Mouse (Mus musculus): Measurements from ENCODE around the gene Plekhj1.
A peak's percentile ranks its signal among the peaks of the same experiment; 100 is the strongest.

Plekhj1 gene

DNA sequence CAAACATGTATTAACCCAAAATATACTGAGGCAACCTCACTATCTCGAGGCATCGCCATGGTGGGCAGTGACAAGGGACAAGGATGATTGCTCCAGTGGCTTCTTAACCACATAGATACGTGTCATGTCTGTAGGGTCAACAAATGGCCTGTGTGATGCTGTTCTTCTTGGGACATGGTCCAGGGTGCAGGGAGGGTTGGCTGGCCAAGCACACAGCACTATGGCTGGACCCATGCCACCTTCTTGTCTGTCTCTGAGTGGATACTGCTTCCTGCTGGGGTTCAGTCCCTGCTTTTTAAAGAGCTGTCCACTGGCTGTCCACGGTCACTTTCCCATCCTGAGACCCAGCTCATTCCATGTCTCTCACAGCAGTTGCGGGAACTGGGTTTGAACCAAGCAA, 21.3 kb downstream of the Plekhj1 start:
- DNase-seq (ENCODE audit: low spot score): no peak

DNA sequence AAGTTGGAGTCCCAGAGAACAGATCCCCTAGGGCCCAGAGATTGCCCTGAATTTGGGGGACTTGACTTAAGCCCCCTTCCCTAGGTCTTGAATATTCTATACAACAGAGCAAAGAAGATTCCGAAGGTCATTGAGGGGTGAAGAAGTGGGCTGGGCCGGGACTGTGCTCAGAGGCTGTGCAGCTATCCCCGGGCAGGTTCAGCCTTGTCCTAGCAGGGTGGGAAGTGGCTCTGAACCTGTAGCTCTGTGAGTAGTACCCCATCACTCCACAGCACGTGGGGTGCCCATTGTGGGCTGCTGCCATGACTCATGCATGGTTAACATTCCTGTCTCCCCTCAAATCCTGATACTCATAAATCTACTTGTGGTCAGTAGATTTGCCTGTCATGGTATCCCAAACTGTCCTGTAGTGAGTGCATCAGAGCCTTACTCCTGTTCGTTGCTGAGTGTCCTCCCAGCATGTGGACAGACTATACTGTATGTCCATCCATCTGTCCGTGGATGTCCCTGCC, 22.0 kb downstream of the Plekhj1 start:
- DNase-seq (ENCODE audit: low spot score): no peak

DNA sequence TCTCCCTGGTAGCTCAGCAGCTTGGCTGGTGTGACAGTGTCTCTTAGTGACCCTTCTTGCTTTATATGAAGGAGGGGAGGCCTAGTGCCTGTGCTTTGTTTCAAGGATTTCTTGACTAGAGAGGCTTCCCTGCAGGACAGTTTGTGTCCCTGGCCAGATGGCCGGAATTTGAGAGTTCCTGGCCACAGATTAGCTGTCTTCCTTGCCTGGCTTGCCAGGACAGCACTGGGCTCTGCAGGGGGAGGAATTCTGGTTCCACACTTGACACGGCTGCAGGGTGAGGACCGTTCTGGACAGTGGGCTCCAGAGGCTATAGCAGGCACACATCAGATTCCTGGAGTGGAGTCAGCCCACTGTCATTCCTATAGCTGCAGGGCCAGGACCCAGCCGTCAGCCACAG, 22.7 kb downstream of the Plekhj1 start:
- DNase-seq (ENCODE audit: low spot score): no peak

DNA sequence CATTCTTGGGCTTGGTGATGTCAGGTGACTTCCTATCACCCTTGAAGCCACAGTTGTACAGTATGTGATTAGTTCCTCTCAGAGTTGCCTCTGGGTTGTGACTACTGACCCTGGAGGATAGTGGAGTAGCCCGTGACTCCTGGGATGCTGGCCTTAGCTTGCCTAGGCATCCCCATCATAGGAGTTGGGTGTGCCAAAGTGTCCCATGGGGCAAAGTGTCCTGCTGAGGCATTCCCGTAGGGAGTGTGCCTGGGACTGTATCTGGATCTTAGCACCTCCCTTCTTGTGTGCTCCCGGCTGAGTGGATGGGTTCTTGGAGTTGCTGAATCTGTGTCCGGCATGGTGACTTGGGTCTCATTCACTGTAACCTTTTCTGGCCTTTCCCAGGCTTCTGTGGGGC, 23.4 kb downstream of the Plekhj1 start:
- DNase-seq (ENCODE audit: low spot score): no peak

DNA sequence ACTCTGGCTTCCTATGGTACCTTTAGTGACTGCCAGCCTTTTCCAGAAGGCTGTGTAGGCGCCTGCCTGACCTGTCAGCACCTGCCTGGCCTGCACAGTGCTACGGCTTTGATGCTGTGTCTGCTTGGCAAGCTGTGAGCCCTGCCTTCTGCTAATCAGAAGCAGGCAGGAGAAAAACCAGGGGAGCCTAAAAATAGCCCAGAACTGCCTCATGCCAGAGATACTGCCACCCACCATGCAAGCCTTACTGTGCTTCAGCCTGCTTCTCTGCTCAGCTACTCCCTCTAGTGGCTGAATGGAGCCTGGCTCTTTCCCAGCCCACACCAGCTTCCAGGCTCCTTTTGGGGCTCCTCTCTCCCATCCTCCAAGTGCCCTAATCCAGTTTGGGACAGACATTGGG, 23.9 kb downstream of the Plekhj1 start:
- peak; percentile 80 for DNase-seq (ENCODE audit: low spot score)

DNA sequence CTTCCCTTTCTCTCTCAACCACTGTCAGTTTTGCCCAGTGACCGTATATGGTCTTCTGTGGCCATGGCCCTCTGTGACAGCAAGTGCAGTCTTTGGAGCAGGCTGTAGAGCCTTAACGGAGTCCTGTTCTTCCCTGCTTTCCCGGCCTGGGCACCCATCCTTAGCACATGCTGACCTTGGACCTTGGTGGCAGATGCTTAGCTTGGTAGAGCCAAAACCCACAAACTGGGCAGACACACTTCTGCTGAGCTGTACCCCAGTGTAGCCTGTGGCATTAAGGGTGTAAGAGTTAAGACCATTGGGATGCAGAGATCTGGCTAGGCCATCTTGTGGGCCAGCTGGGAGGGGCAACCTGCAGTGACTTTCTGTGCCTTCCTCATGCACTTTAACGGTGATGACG, 24.6 kb downstream of the Plekhj1 start:
- no peak for DNase-seq (ENCODE audit: low spot score)

DNA sequence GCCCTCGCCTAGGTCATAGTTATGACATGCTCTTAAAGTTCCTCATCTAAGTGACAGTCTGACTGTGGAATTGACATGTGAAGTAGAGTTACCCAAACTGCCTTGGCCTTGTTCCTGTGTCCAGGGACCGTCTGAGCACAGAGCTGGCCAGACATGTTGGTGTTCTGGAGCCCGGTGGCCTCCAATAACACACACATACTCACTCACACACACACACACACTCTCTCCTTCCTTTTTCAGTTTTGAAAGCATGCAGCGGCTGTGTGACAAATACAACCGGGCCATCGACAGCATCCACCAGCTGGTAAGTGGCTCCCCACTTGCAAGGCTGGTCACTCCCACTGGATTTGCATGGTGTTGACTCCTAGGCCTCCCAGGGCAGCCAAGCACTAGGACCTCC, 30.1 kb downstream of the Plekhj1 start:
- no peak for DNase-seq (ENCODE audit: low spot score)

DNA sequence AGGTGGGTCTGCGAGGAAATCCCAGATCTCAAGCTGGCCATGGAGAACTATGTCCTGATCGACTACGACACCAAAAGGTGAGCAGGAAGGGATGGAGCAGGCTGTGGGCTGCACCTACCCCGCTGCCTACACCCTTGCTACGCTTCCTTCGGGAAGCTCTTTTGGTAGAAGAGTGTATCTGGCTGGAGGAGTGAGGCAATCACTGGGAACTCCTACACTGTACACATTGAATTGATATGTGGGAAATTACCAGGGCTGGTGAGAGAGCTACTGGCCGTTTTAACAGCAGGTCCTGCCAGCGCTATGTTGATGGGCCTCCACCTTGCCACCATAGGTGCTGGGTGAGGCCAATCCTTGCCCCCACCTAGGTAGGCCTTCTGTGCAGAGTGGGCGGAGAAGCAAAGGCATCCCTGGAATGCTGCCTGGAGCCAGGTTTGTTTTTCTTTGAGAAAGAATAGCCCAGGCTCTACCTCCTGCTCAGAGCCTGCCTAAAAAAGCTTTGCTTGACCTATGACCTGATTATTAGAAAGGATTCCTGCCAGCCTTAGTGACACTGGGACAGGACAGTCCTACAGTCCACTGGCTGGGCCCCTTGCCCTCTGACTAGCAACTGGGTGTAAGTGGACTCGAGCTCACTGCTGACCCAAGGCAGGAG, 32.1 kb downstream of the Plekhj1 start:
- peak; percentile 11 for DNase-seq (ENCODE audit: low spot score)

DNA sequence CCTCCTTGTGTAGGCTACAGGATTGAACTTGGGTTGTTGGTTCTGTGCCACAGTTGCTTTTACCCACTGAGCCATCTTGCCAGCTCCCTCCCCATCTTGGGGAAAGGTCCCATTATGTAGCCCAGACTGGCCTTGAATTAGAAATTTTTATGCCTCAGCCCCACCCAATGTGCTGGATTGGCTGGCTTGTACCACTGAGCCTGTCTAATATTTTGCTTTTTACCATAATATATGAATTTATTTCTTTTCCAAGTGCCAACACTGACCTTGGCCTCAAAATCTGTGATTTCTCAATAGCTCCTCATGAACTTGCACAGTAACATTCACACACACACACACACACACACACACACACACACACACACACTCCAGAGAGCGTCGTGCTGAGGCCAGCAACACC, 32.7 kb downstream of the Plekhj1 start:
- DNase-seq (ENCODE audit: low spot score): no peak

DNA sequence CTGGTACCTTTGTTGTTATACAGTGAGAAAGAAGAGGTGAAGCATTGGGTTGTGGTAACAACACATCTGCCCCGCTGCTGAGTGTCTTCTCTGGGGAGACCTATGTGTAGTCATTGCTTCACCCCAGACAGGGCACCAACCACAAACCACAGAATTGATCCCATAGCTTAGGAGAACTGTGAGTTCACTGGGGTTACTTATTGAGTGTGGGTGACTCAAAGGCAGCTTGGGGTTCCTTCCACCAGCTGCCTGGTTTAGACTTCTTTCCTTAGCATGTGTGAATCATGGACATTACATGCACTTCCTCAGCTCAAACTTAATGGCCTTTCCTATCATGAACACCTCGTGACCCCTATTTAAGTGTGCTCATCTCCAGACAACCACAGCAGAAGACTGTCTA, 34.9 kb downstream of the Plekhj1 start:
- DNase-seq (ENCODE audit: low spot score): no peak

DNA sequence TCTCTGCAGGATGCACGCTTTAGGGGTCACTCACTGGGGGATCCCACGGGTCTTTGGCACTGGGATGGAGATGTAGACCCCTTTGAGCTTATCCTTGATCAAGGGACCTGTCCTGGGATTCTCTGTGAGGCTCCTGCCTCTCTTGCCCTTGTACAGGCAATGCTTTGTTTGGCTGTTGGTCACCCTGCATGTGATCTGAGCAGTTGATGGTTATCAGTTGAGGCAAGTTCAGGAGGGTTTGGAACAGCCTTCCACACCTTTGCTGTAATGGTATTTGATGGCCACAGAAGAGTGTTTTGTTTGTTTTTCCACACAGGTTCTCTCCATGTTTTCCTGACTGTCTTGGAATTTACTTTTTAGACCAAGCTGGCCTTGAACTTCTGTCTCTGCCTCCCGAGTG, 36.6 kb downstream of the Plekhj1 start:
- no peak for DNase-seq (ENCODE audit: low spot score)

DNA sequence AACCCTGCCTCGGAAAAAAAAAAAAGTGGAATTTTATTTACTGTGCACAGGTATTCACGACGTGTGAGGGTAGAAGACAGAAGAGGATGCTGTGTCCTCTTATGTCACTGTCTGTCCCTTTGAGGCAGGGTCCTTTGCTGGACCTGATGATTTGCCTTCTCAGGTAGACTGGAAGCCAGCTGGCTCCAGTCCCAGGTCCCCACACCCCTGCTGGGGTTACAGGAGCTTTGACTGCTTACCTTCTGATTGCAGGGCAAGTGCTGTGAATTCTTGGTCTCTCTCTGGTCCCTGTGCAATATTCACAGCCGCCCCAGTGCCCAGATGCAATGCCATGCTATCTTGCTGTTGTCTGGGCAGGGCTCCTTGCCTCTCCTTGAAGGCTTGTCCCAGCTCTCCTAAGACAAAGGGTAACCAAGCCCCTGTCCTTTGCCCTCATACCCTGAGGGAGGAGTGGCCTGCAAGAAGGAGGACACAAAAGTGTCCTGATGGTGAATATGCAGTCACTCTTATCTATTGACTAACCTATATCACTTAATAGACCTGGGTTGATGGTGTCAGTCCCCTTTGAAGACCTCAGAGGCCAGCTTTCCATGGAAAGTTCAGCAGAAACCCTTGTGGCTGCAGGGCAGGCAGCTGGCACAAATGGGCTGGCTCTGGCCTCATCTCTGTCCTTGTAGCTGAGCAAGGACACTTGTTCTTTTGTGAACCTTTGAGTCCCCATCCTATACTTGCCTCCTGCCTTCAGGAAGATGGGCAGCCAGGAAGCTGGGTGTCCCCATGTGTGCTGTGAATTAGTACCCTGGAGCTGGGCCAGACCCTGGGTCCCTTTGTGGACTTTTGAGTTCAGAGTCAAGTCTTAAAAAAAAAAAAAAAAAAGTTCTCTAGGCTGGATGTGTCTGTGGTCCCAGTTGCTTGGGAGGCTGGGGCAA, 37.6 kb downstream of the Plekhj1 start:
- DNase-seq (ENCODE audit: low spot score): no peak

DNA sequence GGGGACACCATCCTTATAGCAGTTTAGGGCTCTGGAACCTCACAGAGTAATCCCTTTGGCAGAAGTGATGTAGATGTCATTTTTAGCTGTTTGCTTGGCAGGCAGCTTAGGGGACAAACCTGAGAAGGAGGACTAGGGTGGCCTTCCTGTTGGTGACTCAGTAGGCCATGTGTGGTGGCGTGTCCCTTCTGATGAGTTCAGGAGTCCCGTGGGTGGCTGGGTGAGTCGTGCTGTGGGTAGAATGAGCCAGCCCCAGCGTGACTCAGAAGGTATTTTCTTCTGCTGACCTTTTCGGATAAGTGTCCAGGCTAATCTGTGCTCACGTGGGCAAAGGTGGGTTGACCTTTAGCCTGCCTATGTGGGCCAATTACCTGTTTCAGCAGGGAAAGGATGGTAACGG, 39.8 kb downstream of the Plekhj1 start:
- DNase-seq (ENCODE audit: low spot score): no peak

DNA sequence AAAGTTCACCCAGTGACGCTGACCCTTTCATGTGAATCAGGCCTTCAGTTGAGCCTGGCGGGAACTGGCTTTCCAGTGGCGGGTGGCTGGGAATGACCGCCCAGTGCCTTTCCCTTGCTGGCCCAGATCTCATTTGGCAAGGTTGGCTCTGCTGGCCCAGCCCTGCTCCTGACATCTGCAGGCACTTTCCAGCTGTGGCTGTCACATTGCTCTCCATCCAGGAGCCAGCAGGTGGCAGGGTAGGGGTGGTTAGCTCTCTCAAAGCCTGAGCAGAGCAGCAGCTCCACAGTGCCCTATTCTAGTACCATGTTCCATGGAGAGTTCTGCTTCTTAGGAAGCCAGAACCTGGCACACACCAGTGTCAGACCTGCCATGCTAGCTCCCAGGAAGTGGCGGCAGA, 40.7 kb downstream of the Plekhj1 start:
- DNase-seq (ENCODE audit: low spot score): peak; percentile 75

DNA sequence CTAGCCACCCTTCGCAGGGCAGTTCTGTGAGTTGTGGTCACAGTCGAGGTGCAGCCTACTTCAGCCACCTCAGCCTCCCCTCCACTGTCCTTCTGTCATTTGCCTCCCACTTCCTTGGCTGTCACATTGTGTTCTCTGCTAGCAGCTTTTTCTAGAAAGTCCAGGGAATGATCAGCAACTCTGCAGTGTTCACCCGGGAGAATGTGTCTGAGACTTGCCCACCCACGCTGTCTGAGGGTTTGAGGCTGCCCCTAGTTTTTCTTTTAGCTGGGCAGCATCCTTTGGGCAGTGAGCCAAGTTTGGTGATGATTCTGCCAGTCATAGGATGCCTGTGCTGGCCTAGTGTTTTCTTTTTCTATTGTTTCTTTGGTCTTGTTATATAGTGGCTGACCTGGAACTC, 41.5 kb downstream of the Plekhj1 start:
- no peak for DNase-seq (ENCODE audit: low spot score)

DNA sequence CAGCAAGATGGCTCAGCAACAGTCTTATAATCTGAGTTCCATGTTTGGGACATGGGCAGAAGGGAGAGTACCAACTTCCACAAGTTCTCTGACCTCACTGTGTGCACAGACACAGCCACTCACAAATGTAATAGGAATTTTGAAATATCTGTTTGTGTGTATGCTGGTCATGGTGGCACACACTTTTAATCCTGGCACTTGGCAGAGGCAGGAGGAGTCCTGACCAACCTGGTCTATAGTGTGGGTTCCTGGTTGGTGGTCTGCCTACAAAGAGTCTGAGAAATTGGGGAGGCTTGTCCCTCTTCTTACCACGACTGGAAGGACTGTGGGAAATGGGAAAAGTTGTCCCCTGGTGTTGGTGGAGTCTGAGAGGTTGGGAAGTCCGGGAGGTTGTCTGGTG, 41.9 kb downstream of the Plekhj1 start:
- DNase-seq (ENCODE audit: low spot score): no peak

DNA sequence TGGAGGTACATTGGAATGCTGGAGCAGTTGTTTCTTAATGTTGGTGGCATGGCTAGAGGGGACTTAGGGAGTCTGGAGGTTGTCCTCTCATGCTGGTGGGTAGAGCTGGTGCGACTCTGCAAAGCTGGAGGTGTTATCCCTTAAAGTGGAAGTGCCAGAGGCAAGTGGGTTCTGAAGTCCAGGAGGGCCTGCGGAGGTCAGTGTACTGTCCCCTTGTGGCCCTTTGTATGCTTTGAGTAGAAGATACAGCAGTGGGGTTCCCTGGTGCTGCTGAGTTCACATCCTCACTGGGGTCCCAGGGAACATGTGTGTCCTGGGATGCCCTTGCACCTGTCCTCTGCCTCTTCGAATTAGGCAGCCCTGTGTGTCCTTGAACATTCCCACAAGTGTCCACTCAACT, 42.3 kb downstream of the Plekhj1 start:
- DNase-seq (ENCODE audit: low spot score): peak; percentile 17

DNA sequence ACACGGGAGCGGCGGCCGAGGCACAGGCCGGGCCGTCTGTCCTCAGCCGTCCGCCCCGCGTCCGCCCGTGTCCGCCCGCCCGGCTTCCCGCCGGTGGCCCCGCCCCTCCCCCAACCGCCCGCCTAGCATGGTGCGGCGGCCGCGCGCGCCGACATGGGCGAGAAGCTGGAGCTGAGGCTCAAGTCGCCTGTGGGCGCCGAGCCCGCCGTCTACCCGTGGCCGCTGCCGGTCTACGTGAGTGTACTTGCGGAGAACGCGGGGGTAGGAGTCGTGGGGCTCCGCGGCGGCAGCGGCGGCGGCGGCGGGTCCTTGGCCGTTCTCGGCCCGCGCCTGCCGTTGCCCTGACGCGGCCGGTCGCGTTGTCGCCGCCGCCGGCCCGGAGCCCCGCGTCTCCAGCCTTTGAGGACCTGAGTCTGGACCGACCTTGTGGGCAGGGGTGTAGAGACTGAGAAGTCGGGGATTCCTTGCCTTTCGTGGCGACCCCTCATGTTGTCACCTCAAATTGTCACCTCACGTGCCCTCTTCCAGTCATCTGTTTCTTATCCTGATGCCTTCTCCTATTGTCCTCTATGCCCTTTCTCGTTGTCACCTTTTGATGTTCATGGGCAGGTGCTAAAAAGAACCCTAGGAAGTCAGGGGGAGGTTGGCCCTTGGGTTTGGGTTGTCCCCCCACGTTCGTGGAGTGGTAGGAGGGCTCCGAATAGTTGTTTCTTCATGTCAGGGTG, 43.0 kb downstream of the Plekhj1 start:
- no peak for DNase-seq (ENCODE audit: low spot score)

DNA sequence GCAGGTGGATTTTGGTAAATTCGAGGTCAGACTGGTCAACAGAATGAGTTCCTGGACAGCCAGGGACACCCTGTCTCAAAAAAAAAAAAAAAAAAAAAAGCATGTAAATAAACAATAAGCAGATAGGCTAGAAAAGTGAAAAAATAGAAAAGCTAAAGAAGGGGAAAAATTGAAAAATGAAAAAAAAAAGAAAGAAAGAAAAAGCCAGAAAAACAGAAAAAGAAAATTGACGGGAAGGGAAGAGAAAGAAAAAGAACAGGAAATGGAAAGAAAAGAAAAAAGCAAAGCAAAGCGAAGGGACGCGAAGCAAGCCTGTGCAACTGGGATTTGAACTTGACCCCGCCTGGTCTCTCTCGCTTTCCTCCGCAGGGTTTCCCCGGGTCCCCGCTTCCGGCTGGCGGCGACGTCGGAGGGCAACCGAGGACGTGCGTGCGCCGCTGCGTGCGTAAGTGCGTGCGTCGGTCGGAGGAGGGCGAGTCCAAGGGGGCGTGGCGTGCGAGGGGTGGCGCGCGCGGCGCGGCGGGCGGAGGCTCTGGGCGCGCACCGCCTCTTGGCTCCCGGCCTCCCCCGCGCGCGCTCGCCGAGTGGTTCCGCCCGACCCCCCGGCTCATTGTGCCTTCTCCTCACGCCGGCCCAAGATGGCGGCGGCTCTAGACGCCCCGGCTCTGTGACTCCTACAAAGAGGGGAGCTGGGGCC, 43.7 kb downstream of the Plekhj1 start, which contains the start of gene Dot1l:
Gene Dot1l, plus strand, starts transcription at position 613 of the 697 bp plus-strand sequence.
- DNase-seq (ENCODE audit: low spot score): peak; percentile 99

DNA sequence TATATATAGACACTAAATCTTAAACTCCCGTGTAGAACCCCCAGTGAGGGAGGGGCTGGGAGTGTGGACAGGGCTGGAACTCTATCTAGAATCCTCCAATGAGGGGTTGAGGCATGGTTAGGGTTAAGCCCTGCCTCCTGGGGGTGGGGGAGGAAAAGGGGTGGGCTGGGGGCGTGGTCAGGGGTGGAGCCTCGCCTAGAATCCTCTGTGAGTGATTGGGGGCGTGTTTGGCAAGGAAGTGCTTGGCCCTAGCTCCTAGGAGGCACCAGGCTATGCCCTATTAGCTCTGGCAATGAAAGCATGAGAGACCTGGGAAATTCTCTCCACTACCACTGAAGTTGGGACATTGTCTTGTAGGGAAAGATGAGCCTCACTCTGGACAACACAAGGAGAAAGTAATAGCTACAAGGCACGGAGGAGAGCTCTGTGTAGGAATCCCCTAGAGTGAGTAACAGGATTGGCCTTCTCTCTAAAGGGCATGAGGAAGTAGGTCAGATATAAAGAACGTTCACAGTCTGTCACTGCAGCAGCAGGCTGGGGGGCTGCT, 46.3 kb downstream of the Plekhj1 start:
- peak; percentile 83 for DNase-seq (ENCODE audit: low spot score)

DNA sequence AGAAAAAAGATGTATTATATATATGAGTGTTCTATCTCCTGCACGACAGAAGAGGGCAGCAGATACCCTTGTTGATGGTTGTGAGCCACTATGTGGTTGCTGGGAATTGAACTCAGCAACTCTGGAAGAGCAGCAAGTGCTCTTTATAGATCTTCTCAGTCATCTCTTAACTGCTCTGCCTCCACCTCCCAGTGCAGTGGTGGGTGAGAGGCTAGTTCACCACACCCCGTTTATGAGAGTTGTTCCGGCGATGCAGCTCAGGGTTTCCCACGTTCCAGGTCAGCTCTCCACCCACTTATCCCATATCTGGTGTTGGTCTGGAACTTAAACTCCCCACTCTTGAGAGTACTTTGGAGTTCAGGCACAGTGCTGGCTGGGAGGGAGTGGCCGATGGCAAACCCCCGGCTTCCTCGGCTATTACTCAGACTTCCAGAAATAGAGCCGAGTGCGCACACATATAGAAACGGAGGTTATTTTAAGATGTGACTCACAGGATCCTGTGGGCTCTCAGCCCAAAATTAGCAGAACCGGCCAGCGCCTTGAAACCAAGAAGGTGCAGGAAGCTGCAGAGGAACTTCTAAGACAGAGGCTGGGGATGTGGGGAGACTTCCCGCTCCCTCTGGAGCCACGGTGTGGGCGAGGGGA, 47.1 kb downstream of the Plekhj1 start:
- peak; percentile 24 for DNase-seq (ENCODE audit: low spot score)
